Mouse (Mus musculus): Measurements from ENCODE around the gene Adipor2.

Gene Adipor2

GRCm38 (mm10) chr6:119318732-119319131, 98.8 kb downstream of the Adipor2 start:
- no peak for DNase-seq (ENCODE audit: low read depth in 1 of 2, low spot score in 2 of 2)

GRCm38 (mm10) chr6:119314751-119315476, 102.6 kb downstream of the Adipor2 start:
- DNase-seq (ENCODE audit: low read depth in 1 of 2, low spot score in 2 of 2), result no peak

GRCm38 (mm10) chr6:119313588-119314375, 103.7 kb downstream of the Adipor2 start:
- DNase-seq (ENCODE audit: low read depth in 1 of 2, low spot score in 2 of 2), result no peak

- no peak for DNase-seq (ENCODE audit: low read depth in 1 of 2, low spot score in 2 of 2)
These were observed 104.4 kb downstream of the Adipor2 start for GRCm38 (mm10) chr6:119313096-119313495.

- no peak for DNase-seq (ENCODE audit: low read depth in 1 of 2, low spot score in 2 of 2)
These were observed 105.1 kb downstream of the Adipor2 start for GRCm38 (mm10) chr6:119312381-119312780.

GRCm38 (mm10) chr6:119310176-119310575, 107.3 kb downstream of the Adipor2 start:
- DNase-seq (ENCODE audit: low read depth in 1 of 2, low spot score in 2 of 2), result no peak

GRCm38 (mm10) chr6:119307867-119308413, 109.6 kb downstream of the Adipor2 start:
- DNase-seq (ENCODE audit: low read depth in 1 of 2, low spot score in 2 of 2), result no peak

- no peak for DNase-seq (ENCODE audit: low read depth in 1 of 2, low spot score in 2 of 2)
These were observed 114.2 kb downstream of the Adipor2 start for GRCm38 (mm10) chr6:119303331-119303730.
